In genomic region chr17:27023342-27023741, GRCm38 (mm10) we compare ENCODE assay signal across 23 mouse cellular contexts. TPM values are rescaled to one million over a fixed set of nuclear protein-coding genes. Genes with fewer than 3 reads are reported as not detected.
DNase-seq lines count a peak whose midpoint lies in the region; ATAC-seq and TF ChIP-seq lines count a peak whose summit lies in the region.
"Had no signal": no experiment of that assay in that cellular context is flagged by ENCODE, and none has a peak within 500 bp of the region (broad histone marks: within the 10 kb centered on the region; RNA-seq: fewer than 3 reads in every experiment).

No protein-coding gene starts in this region.

- H3K4me2 ChIP-seq in heart, embryonic 12.5 days: no peak overlapping the region
- H3K4me2 ChIP-seq in liver, embryonic 12.5 days: no peak overlapping the region
- no peak overlapping the region for H3K4me2 ChIP-seq in liver, postnatal 0 days (ENCODE audit: low read depth, low read length)
- H3K4me2 ChIP-seq in liver, embryonic 13.5 days: no peak overlapping the region
- H3K4me2 ChIP-seq in intestine, embryonic 16.5 days (ENCODE audit: low read depth, low read length): no peak overlapping the region
- H3K4me2 ChIP-seq: forebrain, embryonic 13.5 days; heart, embryonic 13.5 days; hindbrain, embryonic 12.5 days; hindbrain, embryonic 15.5 days had no signal

- no peak overlapping the region; the same call in 1 of the 2 replicates for H3K9ac ChIP-seq in heart, embryonic 12.5 days
- H3K9ac ChIP-seq in liver, embryonic 12.5 days: 0 out of 2 replicates have a peak overlapping the region, but pooled peaks have one; percentile 10
- no peak overlapping the region for H3K9ac ChIP-seq in liver, postnatal 0 days (replicated peaks)
- no peak overlapping the region for H3K9ac ChIP-seq in liver, embryonic 13.5 days
- no peak overlapping the region for H3K9ac ChIP-seq in intestine, embryonic 16.5 days (ENCODE audit: low read depth, low read length)
- H3K9ac ChIP-seq: forebrain, embryonic 13.5 days; heart, embryonic 13.5 days; hindbrain, embryonic 12.5 days; hindbrain, embryonic 15.5 days had no signal

- H3K36me3 ChIP-seq in heart, embryonic 12.5 days: peaks cover 69% of the 10 kb centered on the region
- H3K36me3 ChIP-seq in liver, embryonic 12.5 days: peaks cover 70% of the 10 kb centered on the region
- peaks cover 33% of the 10 kb centered on the region for H3K36me3 ChIP-seq in liver, postnatal 0 days (replicated peaks; ENCODE audit: insufficient read depth, low read length)
- H3K36me3 ChIP-seq in liver, embryonic 13.5 days: peaks cover 52% of the 10 kb centered on the region
- peaks cover 25% of the 10 kb centered on the region for H3K36me3 ChIP-seq in intestine, embryonic 16.5 days (ENCODE audit: control insufficient read depth, insufficient read depth, low read length)

- TF ChIP-seq CTCF in liver, postnatal 0 days (IDR thresholded peaks at IDR 0.05; ENCODE audit: low read depth): no peak

- no peak for DNase-seq in heart, postnatal 4 days
- no peak for DNase-seq in liver, postnatal 0 days
- no peak for DNase-seq in liver, embryonic 13.5 days
- DNase-seq in adrenal gland, postnatal 4 days (ENCODE audit: low spot score in 2 of 2): no peak
- DNase-seq: adrenal gland, adult 2 months; adrenal gland, postnatal 14 days; cerebellum, adult 8-10 months; cerebellum, postnatal 36 days; embryo, embryonic 11 days; gastrocnemius, postnatal 10 days; gastrocnemius, postnatal 36 days; heart, postnatal 14 days had no signal

- no peak overlapping the region for H3K4me3 ChIP-seq in heart, embryonic 12.5 days
- H3K4me3 ChIP-seq in liver, embryonic 12.5 days: no peak overlapping the region
- no peak overlapping the region for H3K4me3 ChIP-seq in liver, postnatal 0 days (ENCODE audit: low read depth, low read length)
- H3K4me3 ChIP-seq in liver, embryonic 13.5 days (replicated peaks): no peak overlapping the region
- H3K4me3 ChIP-seq in intestine, embryonic 16.5 days (ENCODE audit: low read length): no peak overlapping the region
- H3K4me3 ChIP-seq: forebrain, embryonic 10.5 days; forebrain, embryonic 13.5 days; heart, embryonic 13.5 days; hindbrain, embryonic 12.5 days; hindbrain, embryonic 15.5 days had no signal

- H3K27me3 ChIP-seq in heart, embryonic 12.5 days (replicated peaks): no peaks in the 10 kb centered on the region
- no peaks in the 10 kb centered on the region for H3K27me3 ChIP-seq in liver, embryonic 12.5 days (replicated peaks)
- no peaks in the 10 kb centered on the region for H3K27me3 ChIP-seq in liver, postnatal 0 days (ENCODE audit: insufficient read depth, low read length)
- H3K27me3 ChIP-seq in liver, embryonic 13.5 days: no peaks in the 10 kb centered on the region
- no peaks in the 10 kb centered on the region for H3K27me3 ChIP-seq in intestine, embryonic 16.5 days (replicated peaks; ENCODE audit: control insufficient read depth, insufficient read depth, low read length)
- H3K27me3 ChIP-seq: CH12.LX; forebrain, embryonic 13.5 days; heart, embryonic 13.5 days; hindbrain, embryonic 12.5 days; hindbrain, embryonic 15.5 days had no signal

- WGBS in heart, embryonic 12.5 days: 70% methylated on average over 4 of the region's 4 CpGs
- WGBS in liver, embryonic 12.5 days (ENCODE audit: insufficient replicate concordance): 66% methylated on average over 4 of the region's 4 CpGs
- 73% methylated on average over 4 of the region's 4 CpGs for WGBS in liver, postnatal 0 days (ENCODE audit: insufficient replicate concordance)
- 60% methylated on average over 4 of the region's 4 CpGs for WGBS in liver, embryonic 13.5 days (ENCODE audit: insufficient replicate concordance)
- WGBS in intestine, embryonic 16.5 days: 86% methylated on average over 4 of the region's 4 CpGs

- H3K4me1 ChIP-seq in heart, embryonic 12.5 days (replicated peaks): peaks cover 26% of the 10 kb centered on the region
- H3K4me1 ChIP-seq in liver, embryonic 12.5 days: peaks cover 48% of the 10 kb centered on the region
- peaks cover 13% of the 10 kb centered on the region; the same call in 1 of the 2 replicates for H3K4me1 ChIP-seq in liver, postnatal 0 days (ENCODE audit: insufficient read depth)
- peaks cover 42% of the 10 kb centered on the region for H3K4me1 ChIP-seq in liver, embryonic 13.5 days (replicated peaks)
- peaks cover 13% of the 10 kb centered on the region for H3K4me1 ChIP-seq in intestine, embryonic 16.5 days (ENCODE audit: control insufficient read depth, insufficient read depth, low read length)

- no peaks in the 10 kb centered on the region for H3K9me3 ChIP-seq in heart, embryonic 12.5 days (replicated peaks)
- no peaks in the 10 kb centered on the region for H3K9me3 ChIP-seq in liver, embryonic 12.5 days (replicated peaks)
- H3K9me3 ChIP-seq in liver, postnatal 0 days (ENCODE audit: low read length): no peaks in the 10 kb centered on the region
- no peaks in the 10 kb centered on the region for H3K9me3 ChIP-seq in liver, embryonic 13.5 days (replicated peaks)
- H3K9me3 ChIP-seq in intestine, embryonic 16.5 days (ENCODE audit: control insufficient read depth, low read length): no peaks in the 10 kb centered on the region
- H3K9me3 ChIP-seq: forebrain, embryonic 10.5 days; forebrain, embryonic 13.5 days; heart, embryonic 13.5 days; hindbrain, embryonic 12.5 days; hindbrain, embryonic 15.5 days had no signal

- no peak for TF ChIP-seq EP300 in liver, postnatal 0 days (IDR thresholded peaks at IDR 0.05; ENCODE audit: low read depth)

- ATAC-seq in heart, embryonic 12.5 days (ENCODE audit: insufficient number of reproducible peaks, low FRiP score): no peak
- peak; percentile 51; the same call in 1 of the 2 replicates for ATAC-seq in liver, embryonic 12.5 days
- ATAC-seq in liver, postnatal 0 days: no peak
- 0 out of 2 replicates have a peak, but pooled peaks have one; percentile 30 for ATAC-seq in liver, embryonic 13.5 days (ENCODE audit: low read depth)
- ATAC-seq in megakaryocyte-erythroid progenitor cell, adult 5-6 weeks (replicated peaks; ENCODE audit: low FRiP score, low TSS enrichment, poor library complexity, severe bottlenecking): peak; percentile 46
- ATAC-seq in intestine, embryonic 16.5 days: no peak
- ATAC-seq: forebrain, embryonic 13.5 days; forebrain, embryonic 16.5 days had no signal

- 0 out of 2 replicates have a peak overlapping the region, but pooled peaks have one; percentile 3 for H3K27ac ChIP-seq in heart, embryonic 12.5 days (ENCODE audit: poor library complexity, severe bottlenecking)
- no peak overlapping the region for H3K27ac ChIP-seq in liver, embryonic 12.5 days
- H3K27ac ChIP-seq in liver, postnatal 0 days (ENCODE audit: low read depth): no peak overlapping the region
- peak overlapping the region; percentile 13; the same call in 1 of the 2 replicates for H3K27ac ChIP-seq in liver, embryonic 13.5 days
- no peak overlapping the region for H3K27ac ChIP-seq in intestine, embryonic 16.5 days (ENCODE audit: low read length)
- H3K27ac ChIP-seq: forebrain, embryonic 10.5 days; forebrain, embryonic 13.5 days; heart, embryonic 13.5 days; hindbrain, embryonic 12.5 days; hindbrain, embryonic 15.5 days had no signal

RNA-seq across cellular contexts. Expression of gene Bak1, which starts 5.5 kb away (rescaled TPM):
- polyA plus RNA-seq in heart, embryonic 12.5 days (2016; fragmentation: Nextera tagmentation; extraction: Ambion mirVana): 4.3 and 5.8 TPM in 2 replicates
- 10 to 100 TPM; 46.8 to 52.4 TPM for total RNA-seq in heart, postnatal 4 days (2021)
- 2.7 and 3.2 TPM in 2 replicates for polyA plus RNA-seq in liver, embryonic 12.5 days (2016; fragmentation: Nextera tagmentation; extraction: Ambion mirVana)
- polyA plus RNA-seq in liver, postnatal 0 days (2015; fragmentation: Nextera tagmentation; extraction: Ambion mirVana): 2.7 and 2.9 TPM in 2 replicates
- 2.4 and 3.0 TPM in 2 replicates for polyA plus RNA-seq in liver, embryonic 13.5 days (2015; fragmentation: Nextera tagmentation; extraction: Ambion mirVana)
- 91.5 and 117 TPM in 2 replicates for total RNA-seq in megakaryocyte-erythroid progenitor cell, adult 5-6 weeks (2014; fragmentation: Nextera tagmentation)
- 37.5 and 38.6 TPM in 2 replicates for total RNA-seq in megakaryocyte-erythroid progenitor cell, adult 5-6 weeks (2017)
- 10 to 100 TPM; 43.8 to 46.4 TPM for total RNA-seq in adrenal gland, postnatal 4 days (2021)
- polyA plus RNA-seq in intestine, embryonic 16.5 days (2015; fragmentation: Nextera tagmentation; extraction: Ambion mirVana): 8.5 and 10.3 TPM in 2 replicates

RNA-seq across cellular contexts. Expression of gene Itpr3, which starts 33.8 kb away (rescaled TPM):
- polyA plus RNA-seq in heart, embryonic 12.5 days (2016; fragmentation: Nextera tagmentation; extraction: Ambion mirVana): 3.1 and 4.4 TPM in 2 replicates
- total RNA-seq in heart, postnatal 4 days (2021): 1 to 10 TPM; 7.5 to 8.2 TPM
- polyA plus RNA-seq in liver, embryonic 12.5 days (2016; fragmentation: Nextera tagmentation; extraction: Ambion mirVana): 1.2 and 1.3 TPM in 2 replicates
- 0.36 and 0.45 TPM in 2 replicates for polyA plus RNA-seq in liver, postnatal 0 days (2015; fragmentation: Nextera tagmentation; extraction: Ambion mirVana)
- polyA plus RNA-seq in liver, embryonic 13.5 days (2015; fragmentation: Nextera tagmentation; extraction: Ambion mirVana): 0.48 and 0.56 TPM in 2 replicates
- 3.0 and 4.2 TPM in 2 replicates for total RNA-seq in megakaryocyte-erythroid progenitor cell, adult 5-6 weeks (2014; fragmentation: Nextera tagmentation)
- total RNA-seq in megakaryocyte-erythroid progenitor cell, adult 5-6 weeks (2017): 3.0 and 3.4 TPM in 2 replicates
- total RNA-seq in adrenal gland, postnatal 4 days (2021): 10 to 100 TPM; 13.6 to 19.4 TPM
- polyA plus RNA-seq in intestine, embryonic 16.5 days (2015; fragmentation: Nextera tagmentation; extraction: Ambion mirVana): 12.1 and 16.5 TPM in 2 replicates

RNA-seq across cellular contexts. Expression of gene Zbtb9, which starts 50.4 kb away (rescaled TPM):
- 10.3 and 10.7 TPM in 2 replicates for polyA plus RNA-seq in heart, embryonic 12.5 days (2016; fragmentation: Nextera tagmentation; extraction: Ambion mirVana)
- 1 to 10 TPM; 3.9 to 5.5 TPM for total RNA-seq in heart, postnatal 4 days (2021)
- 8.9 and 9.2 TPM in 2 replicates for polyA plus RNA-seq in liver, embryonic 12.5 days (2016; fragmentation: Nextera tagmentation; extraction: Ambion mirVana)
- polyA plus RNA-seq in liver, postnatal 0 days (2015; fragmentation: Nextera tagmentation; extraction: Ambion mirVana): 3.3 and 4.4 TPM in 2 replicates
- polyA plus RNA-seq in liver, embryonic 13.5 days (2015; fragmentation: Nextera tagmentation; extraction: Ambion mirVana): 6.3 and 7.0 TPM in 2 replicates
- 5.5 and 14.6 TPM in 2 replicates for total RNA-seq in megakaryocyte-erythroid progenitor cell, adult 5-6 weeks (2014; fragmentation: Nextera tagmentation)
- total RNA-seq in megakaryocyte-erythroid progenitor cell, adult 5-6 weeks (2017): 18.3 and 22.0 TPM in 2 replicates
- total RNA-seq in adrenal gland, postnatal 4 days (2021): 1 to 10 TPM; 8.0 to 9.6 TPM
- 13.8 and 14.8 TPM in 2 replicates for polyA plus RNA-seq in intestine, embryonic 16.5 days (2015; fragmentation: Nextera tagmentation; extraction: Ambion mirVana)

Comparison
In these comparisons a context has a peak if more than half of its experiments do, and no peak if none do; other contexts are left out.
1. ATAC-seq: peak in liver, embryonic 12.5 days (single experiment), liver, embryonic 13.5 days (single experiment) and megakaryocyte-erythroid progenitor cell, adult 5-6 weeks (single experiment); none in heart, embryonic 12.5 days (single experiment), liver, postnatal 0 days (single experiment) and intestine, embryonic 16.5 days (single experiment).
2. H3K27ac ChIP-seq: peak in heart, embryonic 12.5 days (single experiment) and liver, embryonic 13.5 days (single experiment); none in liver, embryonic 12.5 days (single experiment), liver, postnatal 0 days (single experiment) and intestine, embryonic 16.5 days (single experiment).